Mouse (Mus musculus) embryonic fibroblast, embryonic 13.5 days (primary cell): ENCODE data around the gene Fam135a.

Experiments used
- CTCF ChIP-seq: IDR thresholded peaks from 2 replicates; pipeline ENCODE4 v1.5.1; 2011; ENCODE audit warnings: mild to moderate bottlenecking, control low read depth, low read length, moderate library complexity, borderline replicate concordance; ENCODE audit not compliant: insufficient read depth
- POLR2A ChIP-seq: IDR thresholded peaks from 2 replicates; pipeline ENCODE4 v1.6.1; 2011; ENCODE audit warnings: low read depth, mild to moderate bottlenecking, control low read depth, low read length, moderate library complexity

- TF ChIP-seq CTCF: no peak
- TF ChIP-seq POLR2A: no peak
Measured at GRCm38 (mm10) chr1:24133853-24134252, 33.7 kb upstream of the Fam135a start.
